Mouse (Mus musculus) thymus, adult 2 months (tissue): Measurements from ENCODE around the gene Fggy. TPM values are rescaled to one million over a fixed set of nuclear protein-coding genes. Genes with fewer than 3 reads are reported as not detected.

Experiments used
- DNase-seq: peaks from one replicate; pipeline ENCODE4 v3.0.0; 2021
- H3K27ac ChIP-seq: fragments of 200-500 bp; 2 replicates; pipeline ENCODE4 v1.5.1; 2012; ENCODE audit warnings: low read length, control low read depth; ENCODE audit not compliant: control insufficient read depth, insufficient read depth
- H3K27me3 ChIP-seq: fragments of 200-500 bp; 2 replicates; pipeline ENCODE4 v1.6.1; 2012; ENCODE audit warnings: mild to moderate bottlenecking, low read length, moderate library complexity, mixed read lengths; ENCODE audit not compliant: control insufficient read depth, insufficient read depth
- H3K36me3 ChIP-seq: fragments of 200-500 bp; 2 replicates; pipeline ENCODE4 v1.6.1; 2012; ENCODE audit warnings: mild to moderate bottlenecking, low read length, moderate library complexity; ENCODE audit not compliant: control insufficient read depth, insufficient read depth
- H3K4me1 ChIP-seq: fragments of 200-500 bp; replicated peaks from 2 replicates; pipeline ENCODE4 v1.6.1; 2012; ENCODE audit warnings: low read length; ENCODE audit not compliant: control insufficient read depth, insufficient read depth
- H3K4me3 ChIP-seq: fragments of 200-500 bp; 2 replicates; pipeline ENCODE4 v1.5.1; 2012; ENCODE audit warnings: mild to moderate bottlenecking, low read length, control low read depth, moderate library complexity; ENCODE audit not compliant: control insufficient read depth, insufficient read depth
- CTCF ChIP-seq: fragments of 200-500 bp; IDR thresholded peaks from 2 replicates; pipeline ENCODE4 v1.5.1; 2012; ENCODE audit warnings: mild to moderate bottlenecking, control low read depth, low read length, moderate library complexity, borderline replicate concordance; ENCODE audit not compliant: control insufficient read depth, poor library complexity, insufficient read depth; ENCODE audit errors: extremely low read depth
- POLR2A ChIP-seq: fragments of 200-500 bp; IDR thresholded peaks from 2 replicates; pipeline ENCODE4 v1.6.1; 2012; ENCODE audit warnings: mild to moderate bottlenecking, low read length, control low read depth, moderate library complexity; ENCODE audit not compliant: control insufficient read depth, poor library complexity, insufficient read depth; ENCODE audit errors: extremely low read depth
- WGBS: fragments of 180-500 bp; shearing (Covaris S2); methylation state at CpG from one replicate; pipeline ENCODE4 v1.1.7; 2018; 5-methylcytosine and 5-hydroxymethylcytosine counted together
- polyA plus RNA-seq: library from polyadenylated mRNA; depleted of rRNA; stranded (reverse); fragments of >200 nt; gene quantifications from 2 replicates; pipeline ENCODE4 v1.2.3, GENCODE M21; 2012

Fggy gene
- polyA plus RNA-seq, 1 experiment: 4.4 TPM

GRCm38 (mm10) chr4:95735967-95736366, 178.7 kb downstream of the Fggy start:
- DNase-seq: no peak
- Histone ChIP-seq H3K4me3 (no peak overlapping the region), H3K36me3 (no peaks in the 10 kb centered on the region), H3K27ac (no peak overlapping the region), H3K27me3 (no peaks in the 10 kb centered on the region), H3K4me1 (peaks cover under 1% of the 10 kb centered on the region; the same call in 1 of the 2 replicates)
- WGBS: 98% methylated on average over 4 of the region's 4 CpGs
- no peak for TF ChIP-seq CTCF
- TF ChIP-seq POLR2A: no peak

- TF ChIP-seq CTCF (no peak), POLR2A (no peak)
- Histone ChIP-seq H3K36me3 (no peaks in the 10 kb centered on the region), H3K27ac (no peak overlapping the region), H3K27me3 (no peaks in the 10 kb centered on the region), H3K4me1 (peaks cover 5% of the 10 kb centered on the region), H3K4me3 (no peak overlapping the region)
- DNase-seq: no peak
- 99% methylated on average over 2 of the region's 2 CpGs for WGBS
These were observed 179.4 kb downstream of the Fggy start for GRCm38 (mm10) chr4:95736674-95737073.

- TF ChIP-seq POLR2A (no peak), CTCF (no peak)
- no peaks in the 10 kb centered on the region for H3K27me3 ChIP-seq
- H3K36me3 ChIP-seq: no peaks in the 10 kb centered on the region
- H3K4me3 ChIP-seq: no peak overlapping the region
- no peak for DNase-seq
- no peak overlapping the region for H3K27ac ChIP-seq
- 70% methylated on average over 5 of the region's 5 CpGs for WGBS
- peaks cover 11% of the 10 kb centered on the region for H3K4me1 ChIP-seq
These were observed 180.9 kb downstream of the Fggy start for GRCm38 (mm10) chr4:95738179-95738578.

GRCm38 (mm10) chr4:95738725-95739124, 181.4 kb downstream of the Fggy start:
- H3K27ac ChIP-seq: no peak overlapping the region
- 87% methylated on average over 4 of the region's 4 CpGs for WGBS

GRCm38 (mm10) chr4:95741115-95741734, 183.9 kb downstream of the Fggy start:
- H3K27ac ChIP-seq: no peak overlapping the region
- DNase-seq: no peak

More at GRCm38 (mm10) chr4:95738725-95739124, 181.4 kb downstream of the Fggy start:
- H3K27me3 ChIP-seq: no peaks in the 10 kb centered on the region
- H3K4me1 ChIP-seq: peaks cover 11% of the 10 kb centered on the region
- no peaks in the 10 kb centered on the region for H3K36me3 ChIP-seq
- no peak for TF ChIP-seq CTCF
- no peak for TF ChIP-seq POLR2A
- no peak for DNase-seq
- no peak overlapping the region for H3K4me3 ChIP-seq

GRCm38 (mm10) chr4:95742986-95743385, 185.7 kb downstream of the Fggy start:
- no peak for DNase-seq
- Histone ChIP-seq H3K27me3 (no peaks in the 10 kb centered on the region), H3K36me3 (no peaks in the 10 kb centered on the region), H3K4me1 (peaks cover 15% of the 10 kb centered on the region), H3K27ac (peak overlapping the region; percentile 62; the same call in 1 of the 2 replicates), H3K4me3 (no peak overlapping the region)
- TF ChIP-seq POLR2A (no peak), CTCF (no peak)
- WGBS: 53% methylated on average over 4 of the region's 4 CpGs

More at GRCm38 (mm10) chr4:95741115-95741734, 183.9 kb downstream of the Fggy start:
- H3K4me1 ChIP-seq: peaks cover 11% of the 10 kb centered on the region
- H3K27me3 ChIP-seq: no peaks in the 10 kb centered on the region
- no peaks in the 10 kb centered on the region for H3K36me3 ChIP-seq
- no peak overlapping the region for H3K4me3 ChIP-seq
- 59% methylated on average over 7 of the region's 7 CpGs for WGBS
- TF ChIP-seq POLR2A (no peak), CTCF (no peak)
